Mouse (Mus musculus) pancreas, adult 10 weeks (tissue): ENCODE data around the gene Metrn. TPM values are rescaled to one million over a fixed set of nuclear protein-coding genes. Genes with fewer than 3 reads are reported as not detected.

Experiments used
- polyA plus RNA-seq: library from polyadenylated mRNA; stranded (reverse); fragments of 350-450 nt; fragmentation: Illumina TruSeq; extraction: RNeasy Lipid Tissue Mini Kit (QIAGEN cat#74804); gene quantifications from one replicate; pipeline ENCODE4 v1.2.3, GENCODE M21; 2015; ENCODE audit warnings: low read depth, low replicate concordance; ENCODE audit not compliant: insufficient read depth

The Metrn gene
- 7.6 TPM for polyA plus RNA-seq

GRCm38 (mm10) chr17:25796951-25797369 is at the start of gene Metrn:
Gene Metrn, minus strand, starts transcription at chr17:25797136.

GRCm38 (mm10) chr17:25844396-25844901 is 47.5 kb upstream of the Metrn start, which contains the start of gene Rhot2:
Gene Rhot2, minus strand, starts transcription at chr17:25844851.

GRCm38 (mm10) chr17:25841117-25841880 is 44.4 kb upstream of the Metrn start, which contains the start of gene Gm20683:
Gene Gm20683, minus strand, starts transcription at chr17:25841763.

GRCm38 (mm10) chr17:25837076-25837410 is 40.1 kb upstream of the Metrn start, which contains the start of gene Rhbdl1:
Gene Rhbdl1, minus strand, starts transcription at chr17:25837295.

GRCm38 (mm10) chr17:25833291-25833663 is 36.3 kb upstream of the Metrn start, which contains the start of gene Stub1:
Gene Stub1, minus strand, starts transcription at chr17:25833404.

GRCm38 (mm10) chr17:25828712-25829557 is 32.0 kb upstream of the Metrn start, which contains the start of gene Jmjd8:
Gene Jmjd8, plus strand, starts transcription at chr17:25828867.

GRCm38 (mm10) chr17:25823452-25823851 is 26.5 kb upstream of the Metrn start, which contains the start of gene Wdr24:
Gene Wdr24, plus strand, starts transcription at chr17:25823627.

GRCm38 (mm10) chr17:25808789-25809605 is 12.1 kb upstream of the Metrn start, which contains the start of gene Fbxl16:
Gene Fbxl16, plus strand, starts transcription at chr17:25809085.

GRCm38 (mm10) chr17:25795609-25796092 is 1.3 kb downstream of the Metrn start, which contains the start of gene AC134908.4:
Gene AC134908.4, minus strand, starts transcription at chr17:25795659.

GRCm38 (mm10) chr17:25792615-25793014 is 4.3 kb downstream of the Metrn start, which contains the start of gene Fam173a:
Gene Fam173a, minus strand, starts transcription at chr17:25792901.

GRCm38 (mm10) chr17:25786280-25786679 is 10.7 kb downstream of the Metrn start, which contains the start of gene Ccdc78:
Gene Ccdc78, plus strand, starts transcription at chr17:25786580.

GRCm38 (mm10) chr17:25785281-25785745 is 11.6 kb downstream of the Metrn start, which contains the start of gene Haghl:
Gene Haghl, minus strand, starts transcription at chr17:25785673.

GRCm38 (mm10) chr17:25773549-25774120 is 23.3 kb downstream of the Metrn start, which contains the start of gene Narfl:
Gene Narfl, plus strand, starts transcription at chr17:25773776.

GRCm38 (mm10) chr17:25754241-25754640 is 42.7 kb downstream of the Metrn start, which contains the start of gene Msln:
Gene Msln, minus strand, starts transcription at chr17:25754378.

Other genes starting within 250 kb of the Metrn start
- not detected for gene Sox8, start 226.4 kb downstream of the Metrn start, polyA plus RNA-seq
- 6.1 TPM for gene Lmf1, start 218.1 kb downstream of the Metrn start, polyA plus RNA-seq
- gene Gng13, start 80.0 kb downstream of the Metrn start, polyA plus RNA-seq, result not detected
- 1.3 TPM for gene Chtf18, start 69.7 kb downstream of the Metrn start, polyA plus RNA-seq
- 4.7 TPM for gene Rpusd1, start 69.5 kb downstream of the Metrn start, polyA plus RNA-seq
- gene Mslnl, start 61.1 kb downstream of the Metrn start, polyA plus RNA-seq, result not detected
- 29.2 TPM for gene Msln, start 42.8 kb downstream of the Metrn start, polyA plus RNA-seq
- 9.7 TPM for gene Narfl, start 23.4 kb downstream of the Metrn start, polyA plus RNA-seq
- 9.3 TPM for gene Haghl, start 11.5 kb downstream of the Metrn start, polyA plus RNA-seq
- gene Ccdc78, start 10.6 kb downstream of the Metrn start, polyA plus RNA-seq, result not detected
- 35.5 TPM for gene Fam173a, start 4.2 kb downstream of the Metrn start, polyA plus RNA-seq
- gene AC134908.4, start 1.5 kb downstream of the Metrn start, polyA plus RNA-seq, result not detected
- 9.7 TPM for gene Fbxl16, start 11.9 kb upstream of the Metrn start, polyA plus RNA-seq
- gene Wdr24, start 26.5 kb upstream of the Metrn start, polyA plus RNA-seq, result 5.2 TPM
- gene Jmjd8, start 31.7 kb upstream of the Metrn start, polyA plus RNA-seq, result 31.5 TPM
- gene Stub1, start 36.3 kb upstream of the Metrn start, polyA plus RNA-seq, result 46.1 TPM
- 2.8 TPM for gene Rhbdl1, start 40.2 kb upstream of the Metrn start, polyA plus RNA-seq
- gene Gm20683, start 44.6 kb upstream of the Metrn start, polyA plus RNA-seq, result 4.0 TPM
- gene Rhot2, start 47.7 kb upstream of the Metrn start, polyA plus RNA-seq, result 10.2 TPM
- gene Wdr90, start 64.4 kb upstream of the Metrn start, polyA plus RNA-seq, result 13.6 TPM
- gene Mcrip2, start 71.6 kb upstream of the Metrn start, polyA plus RNA-seq, result 44.5 TPM
- gene Mettl26, start 77.9 kb upstream of the Metrn start, polyA plus RNA-seq, result 26.2 TPM
- 1.3 TPM for gene Wfikkn1, start 83.7 kb upstream of the Metrn start, polyA plus RNA-seq
- 5.7 TPM for gene Rab40c, start 122.6 kb upstream of the Metrn start, polyA plus RNA-seq
- gene Pigq, start 147.8 kb upstream of the Metrn start, polyA plus RNA-seq, result 18.6 TPM
- gene Nhlrc4, start 147.8 kb upstream of the Metrn start, polyA plus RNA-seq, result not detected
- not detected for gene A930017K11Rik, start 155.4 kb upstream of the Metrn start, polyA plus RNA-seq
- 8.6 TPM for gene Capn15, start 188.7 kb upstream of the Metrn start, polyA plus RNA-seq